ENCODE assay signal across 8 mouse cellular contexts in the genomic region with DNA sequence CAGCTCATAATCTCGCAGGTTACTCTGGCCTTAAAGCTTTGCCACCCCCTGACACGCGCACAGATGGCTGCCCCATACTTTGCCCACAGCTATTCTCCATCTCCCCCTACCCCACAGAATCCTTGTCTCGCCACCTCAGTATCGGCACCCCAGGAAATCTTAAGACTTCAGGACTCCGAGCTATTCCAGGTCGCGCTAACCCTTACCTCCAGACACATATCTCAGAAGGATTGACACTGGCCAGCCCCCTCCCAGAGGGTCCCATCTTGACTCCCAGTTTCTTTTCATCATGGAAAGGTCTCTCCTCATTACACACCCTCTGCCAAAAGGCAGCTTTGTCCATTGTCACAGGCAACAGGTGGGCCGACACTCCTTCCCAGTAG. TPM values are rescaled to one million over a fixed set of nuclear protein-coding genes. Genes with fewer than 3 reads are reported as not detected.
DNase-seq lines count a peak whose midpoint lies in the region; ATAC-seq and TF ChIP-seq lines count a peak whose summit lies in the region.

No protein-coding gene starts in this region.

- TF ChIP-seq POLR2A in small intestine, adult 2 months (IDR thresholded peaks at IDR 0.05; ENCODE audit: low read depth, low read length): no peak

- 21% methylated on average over 9 of the region's 9 CpGs for WGBS in neural tube, embryonic 11.5 days
- WGBS in embryonic facial prominence, embryonic 14.5 days: 18% methylated on average over 9 of the region's 9 CpGs
- 16% methylated on average over 9 of the region's 9 CpGs for WGBS in limb, embryonic 10.5 days
- 5% methylated on average over 9 of the region's 9 CpGs for WGBS in small intestine, adult 2 months

- DNase-seq in neural tube, embryonic 11.5 days (ENCODE audit: low spot score): no peak
- no peak for DNase-seq in neural tube, embryonic 10.5 days (ENCODE audit: extremely low spot score, low spot score)
- no peak for DNase-seq in embryonic facial prominence, embryonic 14.5 days (ENCODE audit: low spot score)
- no peak for DNase-seq in limb, embryonic 10.5 days (ENCODE audit: low spot score)
- no peak for DNase-seq in right cerebral cortex, adult 18-20 months
- no peak for DNase-seq in kidney, adult 11 months
- DNase-seq in thymus, postnatal 10 days (ENCODE audit: low spot score in 2 of 2): no peak

- no peaks in the 10 kb centered on the region for H3K36me3 ChIP-seq in neural tube, embryonic 11.5 days (ENCODE audit: control insufficient read depth, insufficient read depth, low read length)
- H3K36me3 ChIP-seq in embryonic facial prominence, embryonic 14.5 days (ENCODE audit: control insufficient read depth, insufficient read depth, low read length): peaks cover 13% of the 10 kb centered on the region; the same call in 1 of the 2 replicates
- peaks cover 15% of the 10 kb centered on the region for H3K36me3 ChIP-seq in limb, embryonic 10.5 days
- H3K36me3 ChIP-seq in small intestine, adult 2 months (ENCODE audit: control insufficient read depth, insufficient read depth, low read length): 0 out of 2 replicates have a peak, but pooled peaks cover 2% of the 10 kb centered on the region

- H3K9ac ChIP-seq in neural tube, embryonic 11.5 days (ENCODE audit: low read length): peak overlapping the region; percentile 86
- peak overlapping the region; percentile 89 for H3K9ac ChIP-seq in embryonic facial prominence, embryonic 14.5 days (ENCODE audit: low read depth, low read length)

- peak overlapping the region; percentile 83 for H3K4me3 ChIP-seq in neural tube, embryonic 11.5 days (ENCODE audit: low read depth, low read length)
- peak overlapping the region; percentile 88 for H3K4me3 ChIP-seq in embryonic facial prominence, embryonic 14.5 days (ENCODE audit: low read depth, low read length)
- peak overlapping the region; percentile 91 for H3K4me3 ChIP-seq in limb, embryonic 10.5 days
- peak overlapping the region; percentile 85 for H3K4me3 ChIP-seq in small intestine, adult 2 months (ENCODE audit: low read depth, low read length)

- H3K27me3 ChIP-seq in neural tube, embryonic 11.5 days (ENCODE audit: control insufficient read depth, insufficient read depth, low read length): no peaks in the 10 kb centered on the region
- no peaks in the 10 kb centered on the region for H3K27me3 ChIP-seq in embryonic facial prominence, embryonic 14.5 days (replicated peaks; ENCODE audit: control insufficient read depth, insufficient read depth, low read length)
- 0 out of 2 replicates have a peak, but pooled peaks cover 6% of the 10 kb centered on the region for H3K27me3 ChIP-seq in limb, embryonic 10.5 days (ENCODE audit: low read depth, poor library complexity, severe bottlenecking)
- no peaks in the 10 kb centered on the region for H3K27me3 ChIP-seq in small intestine, adult 2 months (ENCODE audit: control insufficient read depth, insufficient read depth, low read length)

- TF ChIP-seq CTCF in small intestine, adult 2 months (IDR thresholded peaks at IDR 0.05; ENCODE audit: extremely low read depth, insufficient read length, insufficient replicate concordance, low read depth, low read length): no peak

- peaks cover 5% of the 10 kb centered on the region for H3K4me1 ChIP-seq in neural tube, embryonic 11.5 days (ENCODE audit: control insufficient read depth, insufficient read depth, low read length)
- peaks cover 39% of the 10 kb centered on the region for H3K4me1 ChIP-seq in embryonic facial prominence, embryonic 14.5 days (ENCODE audit: control insufficient read depth, insufficient read depth, low read length)
- peaks cover 32% of the 10 kb centered on the region for H3K4me1 ChIP-seq in limb, embryonic 10.5 days
- peaks cover 12% of the 10 kb centered on the region for H3K4me1 ChIP-seq in small intestine, adult 2 months (ENCODE audit: control insufficient read depth, insufficient read depth, insufficient read length, low read length)

- H3K9me3 ChIP-seq in neural tube, embryonic 11.5 days (ENCODE audit: control insufficient read depth, low read length): no peaks in the 10 kb centered on the region
- H3K9me3 ChIP-seq in embryonic facial prominence, embryonic 14.5 days (ENCODE audit: control insufficient read depth, low read length): no peaks in the 10 kb centered on the region
- no peaks in the 10 kb centered on the region for H3K9me3 ChIP-seq in limb, embryonic 10.5 days (replicated peaks)

- H3K4me2 ChIP-seq in neural tube, embryonic 11.5 days (ENCODE audit: low read depth): peak overlapping the region; percentile 90
- H3K4me2 ChIP-seq in embryonic facial prominence, embryonic 14.5 days (ENCODE audit: low read depth, low read length): peak overlapping the region; percentile 92

- peak; percentile 25; the same call in 1 of the 2 replicates for ATAC-seq in neural tube, embryonic 11.5 days (ENCODE audit: insufficient read depth, low FRiP score, low TSS enrichment)
- no peak; the same call in 1 of the 2 replicates for ATAC-seq in embryonic facial prominence, embryonic 14.5 days (ENCODE audit: low read depth)

- no peak overlapping the region for H3K27ac ChIP-seq in neural tube, embryonic 11.5 days (ENCODE audit: low read depth, low read length)
- no peak overlapping the region for H3K27ac ChIP-seq in embryonic facial prominence, embryonic 14.5 days (replicated peaks; ENCODE audit: low read depth, low read length)
- H3K27ac ChIP-seq in limb, embryonic 10.5 days: peak overlapping the region; percentile 91
- no peak overlapping the region for H3K27ac ChIP-seq in small intestine, adult 2 months (ENCODE audit: insufficient read depth, low read depth, low read length)

RNA-seq across cellular contexts. Expression of a gene that starts 0.7 kb away (rescaled TPM):
- 20.5 and 22.1 TPM in 2 replicates for polyA plus RNA-seq in neural tube, embryonic 11.5 days (2014; fragmentation: Nextera tagmentation; extraction: Ambion mirVana)
- 30.6 and 31.0 TPM in 2 replicates for polyA plus RNA-seq in embryonic facial prominence, embryonic 14.5 days (2014; fragmentation: Nextera tagmentation; extraction: Ambion mirVana)
- 27.4 and 37.4 TPM in 2 replicates for polyA plus RNA-seq in limb, embryonic 10.5 days (2016; fragmentation: Nextera tagmentation; extraction: Ambion mirVana)
- polyA plus RNA-seq in small intestine, adult 2 months (2012; rRNA removed): 22.3 and 32.0 TPM in 2 replicates

RNA-seq across cellular contexts. Expression of a gene that starts 27.2 kb away (rescaled TPM):
- 88.4 and 91.1 TPM in 2 replicates for polyA plus RNA-seq in neural tube, embryonic 11.5 days (2014; fragmentation: Nextera tagmentation; extraction: Ambion mirVana)
- 51.4 and 54.0 TPM in 2 replicates for polyA plus RNA-seq in embryonic facial prominence, embryonic 14.5 days (2014; fragmentation: Nextera tagmentation; extraction: Ambion mirVana)
- polyA plus RNA-seq in limb, embryonic 10.5 days (2016; fragmentation: Nextera tagmentation; extraction: Ambion mirVana): 101 and 105 TPM in 2 replicates
- polyA plus RNA-seq in small intestine, adult 2 months (2012; rRNA removed): 13.9 and 24.7 TPM in 2 replicates

RNA-seq across cellular contexts. Expression of a gene that starts 27.2 kb away (rescaled TPM):
- polyA plus RNA-seq in neural tube, embryonic 11.5 days (2014; fragmentation: Nextera tagmentation; extraction: Ambion mirVana): 3.3 and 4.0 TPM in 2 replicates
- 6.1 and 6.7 TPM in 2 replicates for polyA plus RNA-seq in embryonic facial prominence, embryonic 14.5 days (2014; fragmentation: Nextera tagmentation; extraction: Ambion mirVana)
- 7.9 and 9.4 TPM in 2 replicates for polyA plus RNA-seq in limb, embryonic 10.5 days (2016; fragmentation: Nextera tagmentation; extraction: Ambion mirVana)
- 2.1 and 2.2 TPM in 2 replicates for polyA plus RNA-seq in small intestine, adult 2 months (2012; rRNA removed)

RNA-seq across cellular contexts. Expression of a gene that starts 30.7 kb away (rescaled TPM):
- 1.9 and 2.1 TPM in 2 replicates for polyA plus RNA-seq in neural tube, embryonic 11.5 days (2014; fragmentation: Nextera tagmentation; extraction: Ambion mirVana)
- polyA plus RNA-seq in embryonic facial prominence, embryonic 14.5 days (2014; fragmentation: Nextera tagmentation; extraction: Ambion mirVana): 11.5 and 12.7 TPM in 2 replicates
- polyA plus RNA-seq in limb, embryonic 10.5 days (2016; fragmentation: Nextera tagmentation; extraction: Ambion mirVana): 1.8 and 2.1 TPM in 2 replicates
- polyA plus RNA-seq in small intestine, adult 2 months (2012; rRNA removed): 2.6 and 2.7 TPM in 2 replicates

RNA-seq across cellular contexts. Expression of a gene that starts 48.9 kb away (rescaled TPM):
- not detected in 2 replicates for polyA plus RNA-seq in neural tube, embryonic 11.5 days (2014; fragmentation: Nextera tagmentation; extraction: Ambion mirVana)
- polyA plus RNA-seq in embryonic facial prominence, embryonic 14.5 days (2014; fragmentation: Nextera tagmentation; extraction: Ambion mirVana): 0.12 and 0.17 TPM in 2 replicates
- polyA plus RNA-seq in limb, embryonic 10.5 days (2016; fragmentation: Nextera tagmentation; extraction: Ambion mirVana): not detected in 2 replicates
- polyA plus RNA-seq in small intestine, adult 2 months (2012; rRNA removed): 0.19 and 0.48 TPM in 2 replicates
